Mouse (Mus musculus) granulocyte monocyte progenitor cell, adult 5-6 weeks (primary cell): ENCODE data around the gene Mrps30. TPM values are rescaled to one million over a fixed set of nuclear protein-coding genes. Genes with fewer than 3 reads are reported as not detected.
"Not testable (repeated sequence)": the region's sequence is repeated elsewhere in the genome, so short reads cannot be mapped to it uniquely, and the experiment has no call there.

ENCODE experiments used
- ATAC-seq: replicated peaks from 2 replicates; pipeline ENCODE4 v1.8.0; 2016; ENCODE audit warnings: mild to moderate bottlenecking, moderate TSS enrichment, inconsistent platforms; ENCODE audit not compliant: poor library complexity, severe bottlenecking
- total RNA-seq, 2 experiments: library from RNA; stranded (forward) in 1 of 2; stranded (reverse) in 1 of 2; fragments of 200-712, 200-1000 nt in 1 of 2; fragments of >200 nt in 1 of 2; fragmentation: Nextera tagmentation in 1 of 2; gene quantifications; 2 replicates each; pipeline ENCODE4 v1.2.3; 2014 to 2017

Mrps30 gene
- total RNA-seq (2014; fragmentation: Nextera tagmentation) (19.1 and 23.9 TPM in 2 replicates), total RNA-seq (2017) (40.8 and 48.3 TPM in 2 replicates)

- ATAC-seq = peak; percentile 98
Observed at GRCm38 (mm10) chr13:118386511-118387447, at the start of gene Mrps30, which contains the start of gene B430218F22Rik. Gene Mrps30, minus strand, starts transcription at chr13:118387252. Gene B430218F22Rik, plus strand, starts transcription at chr13:118386630.

GRCm38 (mm10) chr13:118420847-118421246, 33.8 kb upstream of the Mrps30 start:
- peak; percentile 58 for ATAC-seq

GRCm38 (mm10) chr13:118420408-118420807, 33.4 kb upstream of the Mrps30 start:
- peak; percentile 96 for ATAC-seq

- ATAC-seq = no peak
Observed at GRCm38 (mm10) chr13:118418163-118418562, 31.1 kb upstream of the Mrps30 start.

- no peak for ATAC-seq
Observed at GRCm38 (mm10) chr13:118411297-118411992, 24.4 kb upstream of the Mrps30 start.

GRCm38 (mm10) chr13:118403544-118403943, 16.5 kb upstream of the Mrps30 start:
- ATAC-seq = peak; percentile 75

- no peak for ATAC-seq
Observed at GRCm38 (mm10) chr13:118400340-118400739, 13.3 kb upstream of the Mrps30 start.

GRCm38 (mm10) chr13:118395803-118396202, 8.8 kb upstream of the Mrps30 start:
- no peak for ATAC-seq

- ATAC-seq = not testable (repeated sequence)
Observed at GRCm38 (mm10) chr13:118387448-118387801, 373 bp upstream of the Mrps30 start.

- ATAC-seq = no peak
Observed at GRCm38 (mm10) chr13:118380381-118380780, 6.7 kb downstream of the Mrps30 start.

GRCm38 (mm10) chr13:118379155-118379554, 7.9 kb downstream of the Mrps30 start:
- ATAC-seq = peak; percentile 96

GRCm38 (mm10) chr13:118372871-118373270, 14.2 kb downstream of the Mrps30 start:
- ATAC-seq = no peak

- ATAC-seq = peak; percentile 70
Observed at GRCm38 (mm10) chr13:118365774-118366173, 21.3 kb downstream of the Mrps30 start.

GRCm38 (mm10) chr13:118363342-118363741, 23.7 kb downstream of the Mrps30 start:
- ATAC-seq = no peak

- no peak for ATAC-seq
Observed at GRCm38 (mm10) chr13:118350870-118351269, 36.2 kb downstream of the Mrps30 start.

GRCm38 (mm10) chr13:118350257-118350656, 36.8 kb downstream of the Mrps30 start:
- ATAC-seq = peak; percentile 81

Other genes with a start within 250 kb of the Mrps30 start
- 0.69 TPM in 1 of 2 replicates, not detected in the other for gene B430218F22Rik, start 622 bp downstream of the Mrps30 start, total RNA-seq (2014; fragmentation: Nextera tagmentation)
- 0.13 TPM in 1 of 2 replicates, not detected in the other for gene B430218F22Rik, start 622 bp downstream of the Mrps30 start, total RNA-seq (2017)